Mouse (Mus musculus): ENCODE data around the gene 4933411K16Rik.
"Not testable (repeated sequence)": the region's sequence is repeated elsewhere in the genome, so short reads cannot be mapped to it uniquely, and the experiment has no call there.

The 4933411K16Rik gene

DNA sequence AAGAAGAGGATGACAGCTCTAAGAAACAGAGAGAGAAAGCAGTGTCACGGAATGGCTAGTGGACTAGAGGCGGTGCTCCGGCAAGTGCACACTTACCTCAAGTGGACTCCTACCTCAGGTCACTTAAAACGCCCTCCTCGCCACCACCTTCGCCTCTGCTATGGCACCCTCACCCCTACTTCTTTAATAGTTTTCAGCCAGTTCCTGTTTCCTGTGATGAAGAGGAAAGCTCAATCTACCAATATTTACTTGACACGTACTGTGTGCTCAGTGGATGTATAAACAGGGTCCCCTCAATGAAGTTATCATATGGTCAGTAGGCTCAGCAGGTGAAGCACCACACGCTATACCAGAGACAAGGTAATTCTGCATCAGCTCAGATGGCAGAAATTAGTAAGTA is 26.5 kb downstream of the 4933411K16Rik start:
- no peak for DNase-seq (ENCODE audit: low read depth in 1 of 2, low spot score in 2 of 2)

DNA sequence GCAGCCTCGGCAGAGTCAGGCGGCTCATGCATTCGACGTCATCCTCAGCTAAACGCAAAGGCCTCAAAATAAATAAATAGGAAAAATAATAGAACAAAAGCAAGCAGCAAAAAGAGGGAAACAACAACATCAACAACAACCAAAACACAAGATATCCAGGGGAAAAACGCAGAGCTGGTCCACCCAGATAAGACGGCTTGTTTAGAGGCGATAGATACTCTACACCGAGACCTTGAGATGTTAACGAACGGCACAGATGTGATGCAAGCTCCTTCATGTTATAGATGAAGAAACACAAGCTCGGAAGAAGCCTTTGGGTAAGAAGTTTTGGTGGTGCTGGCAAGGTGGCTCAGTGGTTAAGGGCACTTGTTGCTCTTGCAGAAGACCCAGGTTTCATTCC is 27.0 kb downstream of the 4933411K16Rik start:
- DNase-seq (ENCODE audit: low read depth in 1 of 2, low spot score in 2 of 2): no peak

DNA sequence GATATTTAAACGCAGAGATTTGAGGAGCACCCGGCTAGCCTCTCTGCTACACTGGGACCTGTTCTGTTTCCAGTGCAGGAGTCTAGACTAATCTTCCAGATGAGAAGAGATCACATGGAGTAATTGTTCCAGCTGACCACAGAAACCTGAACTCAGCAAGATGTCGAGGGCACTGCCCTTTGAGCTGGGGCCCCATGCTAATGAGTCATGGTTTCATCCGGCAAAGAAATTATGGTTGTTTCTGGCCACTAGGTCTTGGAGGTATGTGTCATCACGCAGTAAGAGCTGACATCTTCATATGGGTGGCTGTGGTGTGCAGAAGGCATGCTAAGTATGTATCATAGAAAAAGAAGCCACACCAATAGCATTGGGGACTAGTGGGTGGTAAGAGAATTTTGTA is 27.9 kb downstream of the 4933411K16Rik start:
- DNase-seq (ENCODE audit: low read depth in 1 of 2, low spot score in 2 of 2): no peak

DNA sequence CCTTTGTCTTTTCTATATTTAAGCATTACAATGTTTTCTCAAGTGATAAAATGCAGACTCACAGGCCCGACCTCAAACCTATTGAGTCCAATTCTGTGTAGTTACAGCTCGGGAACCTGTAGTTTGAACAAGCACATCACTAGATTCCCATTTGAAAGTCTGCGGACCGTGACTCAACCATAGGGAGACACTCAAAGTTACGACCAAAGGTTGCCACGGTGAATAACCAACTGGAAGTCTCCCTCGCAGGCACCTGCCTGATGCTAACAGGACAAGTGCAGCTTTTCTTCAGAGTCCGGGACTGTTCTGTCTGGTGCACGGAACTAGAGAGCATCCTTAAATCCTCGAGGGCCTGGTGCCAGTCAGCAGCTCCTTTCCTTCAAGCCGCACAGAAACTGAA is 28.4 kb downstream of the 4933411K16Rik start:
- DNase-seq (ENCODE audit: low read depth in 1 of 2, low spot score in 2 of 2): no peak

DNA sequence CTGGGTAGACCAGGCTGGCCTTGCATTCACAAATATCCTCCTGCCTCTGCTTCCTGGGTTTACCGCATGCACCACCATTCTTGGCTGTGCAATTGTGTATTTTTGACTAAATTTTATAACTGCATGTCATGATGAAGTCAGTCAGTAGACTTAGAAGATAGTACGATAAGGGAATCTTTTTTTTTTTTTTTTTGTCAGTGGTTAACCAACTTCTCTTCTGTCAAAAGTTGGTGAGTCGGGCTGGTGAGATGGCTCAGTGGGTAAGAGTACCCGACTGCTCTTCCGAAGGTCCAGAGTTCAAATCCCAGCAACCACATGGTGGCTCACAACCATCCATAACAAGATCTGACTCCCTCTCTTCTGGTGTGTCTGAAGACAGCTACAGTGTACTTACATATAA is 29.6 kb downstream of the 4933411K16Rik start:
- not testable (repeated sequence) for DNase-seq (ENCODE audit: low read depth in 1 of 2, low spot score in 2 of 2)

DNA sequence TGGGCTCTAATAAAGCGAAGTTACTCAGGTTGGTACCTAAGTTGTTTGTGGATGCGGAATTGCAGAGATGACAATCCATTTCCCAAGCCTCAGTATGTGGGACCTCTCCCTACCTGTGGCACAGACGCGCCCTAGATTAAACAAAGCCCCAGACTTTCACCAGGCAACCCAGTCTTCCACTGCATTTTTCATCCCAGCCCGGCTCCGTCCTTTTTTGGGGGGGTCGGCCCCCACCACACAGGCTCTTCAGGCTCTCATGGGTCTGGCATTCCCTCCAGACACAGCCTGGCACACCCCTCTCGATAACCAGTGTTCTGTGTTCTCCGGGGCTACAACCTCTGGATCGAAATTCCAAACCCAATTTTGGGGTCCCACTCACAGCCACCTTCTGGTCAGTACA is 33.6 kb downstream of the 4933411K16Rik start:
- DNase-seq (ENCODE audit: low read depth in 1 of 2, low spot score in 2 of 2): no peak

DNA sequence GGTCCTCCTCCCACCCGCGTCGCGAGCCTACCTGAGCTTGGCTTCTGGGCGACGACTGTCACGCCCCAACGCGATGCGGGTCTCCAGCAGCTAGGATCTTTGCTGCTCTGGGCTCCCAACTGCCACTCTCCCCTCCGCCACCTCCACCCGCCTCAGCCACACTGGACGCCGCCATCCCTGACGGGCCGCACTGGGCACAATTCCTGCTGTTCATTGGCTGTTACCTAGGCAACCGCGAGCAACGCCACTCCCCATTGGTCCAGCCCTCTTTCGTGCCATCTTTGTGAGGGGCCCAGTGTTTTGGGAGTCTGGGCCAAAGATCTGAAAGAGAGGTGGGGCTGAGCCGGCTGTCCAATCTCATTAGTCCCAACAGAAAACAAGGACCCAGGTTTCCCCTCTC is 34.1 kb downstream of the 4933411K16Rik start, which contains the start of gene Morn4:
Morn4 (minus strand) TSS at position 192 of the 400 bp plus-strand sequence.
- DNase-seq (ENCODE audit: low read depth in 1 of 2, low spot score in 2 of 2): peak in 1 of 2 experiments; percentile 13

DNA sequence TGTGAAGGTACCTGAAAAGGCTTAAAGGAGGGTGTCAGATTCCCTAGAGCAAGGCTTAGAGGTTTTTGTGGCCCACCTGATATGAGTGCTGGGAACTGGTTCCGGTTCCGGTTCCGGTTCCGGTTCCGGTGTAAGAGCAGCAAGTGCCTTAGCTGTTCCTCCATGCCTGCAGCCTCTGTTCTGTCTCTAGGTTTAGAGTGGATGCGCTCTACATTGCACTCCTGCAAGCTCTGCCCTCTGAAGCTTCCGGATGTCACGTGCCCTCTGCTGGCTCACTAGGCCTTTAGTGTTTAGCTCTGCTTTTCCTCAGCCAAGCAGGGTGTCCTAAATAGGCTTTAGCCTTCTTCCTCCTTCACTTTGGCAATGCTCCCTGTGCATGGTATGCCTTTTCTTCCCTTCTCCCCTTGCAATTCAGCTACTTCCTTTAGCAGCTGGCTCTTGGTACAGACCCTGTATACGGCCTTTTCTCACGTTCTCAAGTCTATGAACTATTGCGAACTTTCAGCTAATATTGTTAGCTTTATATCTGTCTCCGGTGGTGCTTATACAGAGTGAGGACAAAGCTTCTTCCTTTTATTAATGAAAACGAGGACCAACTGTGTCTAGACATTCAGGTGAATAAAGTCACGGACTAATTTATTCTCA is 37.2 kb downstream of the 4933411K16Rik start:
- peak; percentile 14 to 37 for DNase-seq (ENCODE audit: low read depth in 1 of 2, low spot score in 2 of 2)

DNA sequence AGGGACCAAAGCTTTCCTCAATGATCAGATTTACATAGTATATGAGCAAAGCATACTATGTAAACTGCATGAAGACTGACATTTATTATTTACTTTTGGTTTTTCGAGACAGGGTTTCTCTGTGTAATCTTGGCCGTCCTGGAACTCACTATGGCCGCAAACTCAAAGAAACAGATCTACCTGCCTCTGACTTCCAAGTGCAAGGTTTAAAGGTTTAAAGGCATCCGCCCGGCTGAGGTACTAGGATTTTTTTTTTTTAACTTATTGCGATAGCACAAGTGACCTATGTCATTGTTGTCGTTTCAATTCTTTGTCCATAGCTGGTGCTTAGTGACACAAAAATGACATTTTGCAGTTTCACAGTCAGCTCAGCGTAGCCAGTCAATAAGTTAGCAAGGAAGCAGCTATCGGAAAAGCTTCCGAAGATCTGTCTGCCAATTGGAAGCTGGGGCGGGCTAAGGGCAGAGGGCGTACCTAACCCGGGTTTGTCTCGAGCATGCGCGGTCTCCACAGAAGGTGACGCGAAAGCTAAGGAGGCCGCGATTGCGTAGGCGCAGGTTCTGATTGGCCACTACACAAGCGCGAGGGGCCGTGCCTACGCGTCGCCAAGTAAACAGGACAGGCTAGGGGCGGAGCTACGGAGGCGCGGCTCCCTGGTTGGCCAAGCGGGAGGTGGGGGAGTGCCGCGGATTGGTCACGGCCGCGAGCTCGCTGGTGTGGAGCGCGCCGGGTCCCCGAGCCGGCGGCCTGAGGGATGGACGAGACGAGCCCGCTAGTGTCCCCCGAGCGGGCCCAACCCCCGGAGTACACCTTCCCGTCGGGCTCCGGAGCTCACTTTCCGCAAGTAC is 37.9 kb downstream of the 4933411K16Rik start, which contains the start of gene Pi4k2a:
Pi4k2a (plus strand) TSS at position 723 of the 848 bp plus-strand sequence.
- peak; percentile 97 to 99 for DNase-seq (ENCODE audit: low read depth in 1 of 2, low spot score in 2 of 2)

DNA sequence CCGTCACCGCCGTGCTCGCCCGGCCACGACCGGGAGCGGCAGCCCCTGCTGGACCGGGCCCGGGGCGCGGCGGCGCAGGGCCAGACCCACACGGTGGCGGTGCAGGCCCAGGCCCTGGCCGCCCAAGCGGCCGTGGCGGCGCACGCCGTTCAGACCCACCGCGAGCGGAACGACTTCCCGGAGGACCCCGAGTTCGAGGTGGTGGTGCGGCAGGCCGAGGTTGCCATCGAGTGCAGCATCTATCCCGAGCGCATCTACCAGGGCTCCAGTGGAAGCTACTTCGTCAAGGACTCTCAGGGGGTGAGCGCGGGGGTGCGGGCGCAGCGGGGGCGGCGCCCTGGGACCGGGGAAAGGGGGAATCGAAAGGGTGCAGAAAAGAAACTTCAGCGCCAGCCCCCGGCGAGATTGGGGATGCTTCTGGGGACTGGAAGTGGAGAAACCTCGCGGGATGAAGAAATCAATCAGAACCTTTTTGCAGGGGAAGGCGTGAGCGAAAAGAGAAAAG is 38.6 kb downstream of the 4933411K16Rik start:
- DNase-seq (ENCODE audit: low read depth in 1 of 2, low spot score in 2 of 2): peak; percentile 22 to 31

DNA sequence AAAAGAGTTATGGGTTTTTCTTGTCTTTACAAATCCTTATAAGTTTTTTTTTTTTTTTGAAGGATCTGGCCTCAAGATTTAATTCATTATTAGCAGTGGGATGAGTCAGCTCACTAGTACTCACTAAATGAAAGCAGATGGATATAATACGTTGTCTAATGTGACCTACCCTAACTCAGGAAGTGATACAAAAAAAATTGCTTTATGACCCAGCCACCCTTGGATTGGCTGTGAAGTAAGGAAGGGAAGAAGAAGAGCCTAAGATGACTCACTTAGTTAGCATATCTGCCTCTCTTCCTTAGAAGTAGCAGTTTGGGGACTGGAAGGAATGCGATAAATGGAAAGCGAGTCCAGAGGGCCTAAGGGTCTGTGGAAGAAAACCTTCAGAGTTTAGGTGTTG is 47.4 kb downstream of the 4933411K16Rik start:
- no peak for DNase-seq (ENCODE audit: low read depth in 1 of 2, low spot score in 2 of 2)

All from monocyte, adult 2 months (primary cell).